Mouse (Mus musculus): ENCODE data around the gene Dhodh. TPM values are rescaled to one million over a fixed set of nuclear protein-coding genes. Genes with fewer than 3 reads are reported as not detected.
A peak's percentile ranks its signal among the peaks of the same experiment; 100 is the strongest.

Dhodh gene
- 5.9 and 11.9 TPM in 2 replicates for polyA plus RNA-seq (2012; rRNA removed)

GRCm38 (mm10) chr8:109608271-109609152, at the start of gene Dhodh:
Gene Dhodh (minus strand): TSS chr8:109608673.
- peak within 1 kb of the TSS; percentile 86 for H3K4me3 ChIP-seq (ENCODE audit: low read depth, low read length)
- no peaks in the 10 kb centered on the region for H3K27me3 ChIP-seq (ENCODE audit: control insufficient read depth, insufficient read depth, low read length)
- no peak for TF ChIP-seq CTCF (IDR thresholded peaks at IDR 0.05; ENCODE audit: extremely low read depth, insufficient read length, insufficient replicate concordance, low read depth, low read length)
- TF ChIP-seq POLR2A (IDR thresholded peaks at IDR 0.05; ENCODE audit: low read depth, low read length) = peak; percentile 79
- WGBS = under 1% methylated on average over 42 of the region's 42 CpGs
- H3K27ac ChIP-seq (ENCODE audit: insufficient read depth, low read depth, low read length) = peak within 1 kb of the TSS; percentile 97
- peaks cover 11% of the 10 kb centered on the region; the same call in 1 of the 2 replicates for H3K36me3 ChIP-seq (ENCODE audit: control insufficient read depth, insufficient read depth, low read length)
- H3K4me1 ChIP-seq (ENCODE audit: control insufficient read depth, insufficient read depth, insufficient read length, low read length) = peaks cover 3% of the 10 kb centered on the region; the same call in 1 of the 2 replicates

- Histone ChIP-seq H3K4me1 (ENCODE audit: control insufficient read depth, insufficient read depth, insufficient read length, low read length) (no peaks in the 10 kb centered on the region), H3K27me3 (ENCODE audit: control insufficient read depth, insufficient read depth, low read length) (no peaks in the 10 kb centered on the region), H3K36me3 (ENCODE audit: control insufficient read depth, insufficient read depth, low read length) (no peaks in the 10 kb centered on the region), H3K4me3 (ENCODE audit: low read depth, low read length) (no peak overlapping the region), H3K27ac (ENCODE audit: insufficient read depth, low read depth, low read length) (no peak overlapping the region)
- TF ChIP-seq POLR2A (IDR thresholded peaks at IDR 0.05; ENCODE audit: low read depth, low read length) (no peak), CTCF (IDR thresholded peaks at IDR 0.05; ENCODE audit: extremely low read depth, insufficient read length, insufficient replicate concordance, low read depth, low read length) (no peak)
- WGBS = 80% methylated on average over 3 of the region's 3 CpGs
Measured at GRCm38 (mm10) chr8:109656860-109657259, 48.4 kb upstream of the Dhodh start.

- H3K4me3 ChIP-seq (ENCODE audit: low read depth, low read length) = no peak overlapping the region
- no peaks in the 10 kb centered on the region for H3K4me1 ChIP-seq (ENCODE audit: control insufficient read depth, insufficient read depth, insufficient read length, low read length)
- WGBS = 69% methylated on average over 10 of the region's 10 CpGs
- no peaks in the 10 kb centered on the region for H3K27me3 ChIP-seq (ENCODE audit: control insufficient read depth, insufficient read depth, low read length)
- no peak for TF ChIP-seq POLR2A (IDR thresholded peaks at IDR 0.05; ENCODE audit: low read depth, low read length)
- TF ChIP-seq CTCF (IDR thresholded peaks at IDR 0.05; ENCODE audit: extremely low read depth, insufficient read length, insufficient replicate concordance, low read depth, low read length) = no peak
- no peaks in the 10 kb centered on the region for H3K36me3 ChIP-seq (ENCODE audit: control insufficient read depth, insufficient read depth, low read length)
- no peak overlapping the region for H3K27ac ChIP-seq (ENCODE audit: insufficient read depth, low read depth, low read length)
Measured at GRCm38 (mm10) chr8:109650801-109651200, 42.3 kb upstream of the Dhodh start.

- H3K4me3 ChIP-seq (ENCODE audit: low read depth, low read length) = no peak overlapping the region
- TF ChIP-seq POLR2A (IDR thresholded peaks at IDR 0.05; ENCODE audit: low read depth, low read length) = no peak
- TF ChIP-seq CTCF (IDR thresholded peaks at IDR 0.05; ENCODE audit: extremely low read depth, insufficient read length, insufficient replicate concordance, low read depth, low read length) = no peak
- H3K27ac ChIP-seq (ENCODE audit: insufficient read depth, low read depth, low read length) = no peak overlapping the region
- no peaks in the 10 kb centered on the region for H3K36me3 ChIP-seq (ENCODE audit: control insufficient read depth, insufficient read depth, low read length)
- WGBS = 22% methylated on average over 7 of the region's 7 CpGs
- no peaks in the 10 kb centered on the region for H3K27me3 ChIP-seq (ENCODE audit: control insufficient read depth, insufficient read depth, low read length)
- no peaks in the 10 kb centered on the region for H3K4me1 ChIP-seq (ENCODE audit: control insufficient read depth, insufficient read depth, insufficient read length, low read length)
Measured at GRCm38 (mm10) chr8:109648469-109648868, 40.0 kb upstream of the Dhodh start.

GRCm38 (mm10) chr8:109647331-109647730, 38.9 kb upstream of the Dhodh start:
- TF ChIP-seq POLR2A (IDR thresholded peaks at IDR 0.05; ENCODE audit: low read depth, low read length) (no peak), CTCF (IDR thresholded peaks at IDR 0.05; ENCODE audit: extremely low read depth, insufficient read length, insufficient replicate concordance, low read depth, low read length) (no peak)
- H3K27me3 ChIP-seq (ENCODE audit: control insufficient read depth, insufficient read depth, low read length) = no peaks in the 10 kb centered on the region
- H3K4me1 ChIP-seq (ENCODE audit: control insufficient read depth, insufficient read depth, insufficient read length, low read length) = 0 out of 2 replicates have a peak, but pooled peaks cover 2% of the 10 kb centered on the region
- 80% methylated on average over 11 of the region's 11 CpGs for WGBS
- H3K36me3 ChIP-seq (ENCODE audit: control insufficient read depth, insufficient read depth, low read length) = no peaks in the 10 kb centered on the region
- no peak overlapping the region for H3K4me3 ChIP-seq (ENCODE audit: low read depth, low read length)
- H3K27ac ChIP-seq (ENCODE audit: insufficient read depth, low read depth, low read length) = no peak overlapping the region

GRCm38 (mm10) chr8:109641236-109641635, 32.8 kb upstream of the Dhodh start:
- Histone ChIP-seq H3K4me1 (ENCODE audit: control insufficient read depth, insufficient read depth, insufficient read length, low read length) (0 out of 2 replicates have a peak, but pooled peaks cover 2% of the 10 kb centered on the region), H3K27ac (ENCODE audit: insufficient read depth, low read depth, low read length) (no peak overlapping the region), H3K27me3 (ENCODE audit: control insufficient read depth, insufficient read depth, low read length) (no peaks in the 10 kb centered on the region), H3K4me3 (ENCODE audit: low read depth, low read length) (no peak overlapping the region), H3K36me3 (ENCODE audit: control insufficient read depth, insufficient read depth, low read length) (no peaks in the 10 kb centered on the region)
- no peak for TF ChIP-seq CTCF (IDR thresholded peaks at IDR 0.05; ENCODE audit: extremely low read depth, insufficient read length, insufficient replicate concordance, low read depth, low read length)
- no peak for TF ChIP-seq POLR2A (IDR thresholded peaks at IDR 0.05; ENCODE audit: low read depth, low read length)
- WGBS = 74% methylated on average over 5 of the region's 5 CpGs

- H3K4me1 ChIP-seq (ENCODE audit: control insufficient read depth, insufficient read depth, insufficient read length, low read length) = 0 out of 2 replicates have a peak, but pooled peaks cover 2% of the 10 kb centered on the region
- H3K36me3 ChIP-seq (ENCODE audit: control insufficient read depth, insufficient read depth, low read length) = no peaks in the 10 kb centered on the region
- no peak overlapping the region for H3K27ac ChIP-seq (ENCODE audit: insufficient read depth, low read depth, low read length)
- H3K27me3 ChIP-seq (ENCODE audit: control insufficient read depth, insufficient read depth, low read length) = no peaks in the 10 kb centered on the region
- 41% methylated on average over 7 of the region's 7 CpGs for WGBS
- TF ChIP-seq POLR2A (IDR thresholded peaks at IDR 0.05; ENCODE audit: low read depth, low read length) (no peak), CTCF (IDR thresholded peaks at IDR 0.05; ENCODE audit: extremely low read depth, insufficient read length, insufficient replicate concordance, low read depth, low read length) (no peak)
- no peak overlapping the region for H3K4me3 ChIP-seq (ENCODE audit: low read depth, low read length)
Measured at GRCm38 (mm10) chr8:109640410-109640809, 31.9 kb upstream of the Dhodh start.

Data from small intestine, adult 2 months (tissue).